Mouse (Mus musculus) Patski (cell line): ENCODE measurements around the gene Arg1. TPM values are rescaled to one million over a fixed set of nuclear protein-coding genes. Genes with fewer than 3 reads are reported as not detected.

Experiments used
- ATAC-seq: fragments of 100-300 bp; one replicate; pipeline ENCODE4 v1.8.0; 2021
- CTCF ChIA-PET: fragments of 350-600 bp; sonication (Branson Sonifier 250); formaldehyde crosslinking; loops from one replicate; lab custom pipeline; 2022; ENCODE audit warnings: inconsistent platforms; lab: Charles Lee
- POLR2A ChIA-PET: fragments of 350-600 bp; sonication (Branson Sonifier 250); formaldehyde crosslinking; loops from one replicate; lab custom pipeline; 2022; ENCODE audit warnings: antibody characterized with exemption, inconsistent platforms; lab: Charles Lee
- DNase-seq: peaks from one replicate; pipeline ENCODE4 v3.0.0-alpha.2; 2011; ENCODE audit warnings: low read depth, low spot score
- H3K27me3 ChIP-seq: fragments of 371-371 bp; one replicate; pipeline ENCODE4 v1.5.1; 2021
- CTCF ChIP-seq: fragments of 100-300 bp; IDR thresholded peaks from one replicate; pipeline ENCODE4 v1.5.1; 2021
- in situ Hi-C: fragments of 300-500 bp; cut with MboI; formaldehyde crosslinking; loops from 3 replicates; pipeline ENCODE4 v1.11.1; 2018; ENCODE audit warnings: low pct_unique_long_range_greater_than_20kb, mixed read lengths
- polyA plus RNA-seq: library from polyadenylated mRNA; unstranded; gene quantifications from one replicate; pipeline ENCODE4 v1.2.3, GENCODE M21; 2021

Gene Arg1
- polyA plus RNA-seq, 1 experiment from 2014 or later = 0.12 TPM

DNA sequence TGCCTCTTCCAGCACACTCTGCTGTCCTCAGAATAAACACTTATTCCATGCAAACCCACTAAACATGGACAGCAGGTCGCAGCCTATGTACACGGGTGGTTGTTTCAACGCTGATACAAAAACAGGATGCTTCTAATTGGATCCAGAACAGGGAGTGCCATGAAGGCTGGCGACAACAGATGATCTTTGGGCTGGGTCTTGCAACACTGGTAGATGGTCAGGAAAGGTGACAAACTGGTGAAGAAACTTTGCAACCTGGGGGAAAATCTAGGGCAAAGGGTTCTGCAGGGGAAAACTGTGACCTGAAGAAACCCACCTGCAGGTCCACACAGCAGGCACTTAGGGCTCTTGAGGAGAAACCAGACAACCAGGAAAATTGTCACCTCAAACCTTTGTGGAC lies 4.3 kb downstream of the Arg1 start:
- ChIA-PET CTCF (interaction anchor here (0.7 kb wide), 1 partner anchor 1162 kb away, joined by 3 read pairs; no protein-coding TSS in a partner anchor), POLR2A (no interaction called here)
- H3K27me3 ChIP-seq = no peaks in the 10 kb centered on the region
- DNase-seq (no peak), ATAC-seq (no peak)
- TF ChIP-seq CTCF = no peak
- in situ Hi-C loops = no loop called here

DNA sequence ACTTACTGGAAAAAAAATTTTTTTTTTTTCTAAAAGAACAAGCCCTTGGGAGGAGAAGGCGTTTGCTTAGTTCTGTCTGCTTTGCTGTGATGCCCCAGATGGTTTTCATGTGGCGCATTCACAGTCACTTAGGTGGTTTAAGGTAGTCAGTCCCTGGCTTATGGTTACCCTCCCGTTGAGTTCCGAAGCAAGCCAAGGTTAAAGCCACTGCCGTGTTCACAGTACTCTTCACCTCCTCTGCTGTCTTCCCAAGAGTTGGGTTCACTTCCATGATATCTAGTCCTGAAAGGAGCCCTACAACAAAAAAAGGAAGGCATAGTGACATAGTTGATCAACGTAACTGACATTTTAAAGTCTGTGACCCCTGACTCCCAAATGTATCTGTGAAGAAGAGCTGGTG lies 11.8 kb downstream of the Arg1 start:
- ChIA-PET CTCF (interaction anchor here (1.0 kb wide), 1 partner anchor 331 kb away, joined by 3 read pairs; no protein-coding TSS in a partner anchor), POLR2A (no interaction called here)
- no peaks in the 10 kb centered on the region for H3K27me3 ChIP-seq
- ATAC-seq (no peak), DNase-seq (no peak)
- in situ Hi-C loops = no loop called here
- TF ChIP-seq CTCF = no peak

DNA sequence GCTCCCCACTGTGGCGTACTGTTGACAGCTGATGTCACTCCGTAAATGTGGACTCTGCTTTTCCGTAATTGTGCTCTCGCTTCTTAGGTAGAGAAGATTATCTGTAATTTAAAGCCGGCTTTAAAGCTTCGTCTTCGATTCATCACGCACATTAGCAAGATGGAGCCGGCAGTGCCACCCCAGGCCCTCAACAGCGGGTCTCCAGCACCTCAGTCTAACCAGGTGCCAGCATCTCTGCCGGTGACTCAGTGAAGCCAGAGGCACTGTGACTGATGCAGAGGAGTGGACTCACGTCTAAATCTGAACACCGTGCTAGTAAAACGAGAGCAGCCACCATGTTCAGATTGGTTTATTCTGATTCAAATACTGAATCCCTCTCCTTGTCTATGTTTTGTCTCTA lies 14.7 kb downstream of the Arg1 start:
- ATAC-seq (no peak), DNase-seq (no peak)
- no peak for TF ChIP-seq CTCF
- H3K27me3 ChIP-seq = no peaks in the 10 kb centered on the region
- CTCF ChIA-PET = no interaction called here
- POLR2A ChIA-PET = no interaction called here
- in situ Hi-C loops = no loop called here

DNA sequence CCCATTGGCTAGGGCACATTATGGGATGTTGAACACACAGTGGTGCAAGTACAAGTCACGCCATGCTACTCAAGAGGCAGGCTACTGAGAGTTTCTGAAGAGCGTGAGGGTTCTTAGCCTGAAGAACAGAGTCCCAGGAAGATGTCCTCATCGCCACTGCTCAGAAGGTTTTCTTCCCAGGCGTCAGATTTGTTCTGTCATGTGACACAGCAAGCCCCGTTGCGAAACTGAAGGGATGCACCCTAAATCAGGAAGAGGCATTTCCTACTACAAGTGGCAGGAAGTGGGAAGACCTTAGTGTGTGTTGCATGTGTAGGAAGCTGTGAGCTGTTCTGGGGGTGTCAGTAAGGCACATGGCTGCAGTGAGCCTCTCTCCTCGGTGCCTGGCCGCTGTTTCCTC lies 16.1 kb downstream of the Arg1 start:
- DNase-seq = no peak
- ATAC-seq = no peak
- ChIA-PET CTCF (no interaction called here), POLR2A (interaction anchor here (0.6 kb wide), 1 partner anchor 48 kb away, joined by 3 read pairs; no protein-coding TSS in a partner anchor)
- no peak for TF ChIP-seq CTCF
- no peaks in the 10 kb centered on the region for H3K27me3 ChIP-seq
- in situ Hi-C loops = no loop called here

DNA sequence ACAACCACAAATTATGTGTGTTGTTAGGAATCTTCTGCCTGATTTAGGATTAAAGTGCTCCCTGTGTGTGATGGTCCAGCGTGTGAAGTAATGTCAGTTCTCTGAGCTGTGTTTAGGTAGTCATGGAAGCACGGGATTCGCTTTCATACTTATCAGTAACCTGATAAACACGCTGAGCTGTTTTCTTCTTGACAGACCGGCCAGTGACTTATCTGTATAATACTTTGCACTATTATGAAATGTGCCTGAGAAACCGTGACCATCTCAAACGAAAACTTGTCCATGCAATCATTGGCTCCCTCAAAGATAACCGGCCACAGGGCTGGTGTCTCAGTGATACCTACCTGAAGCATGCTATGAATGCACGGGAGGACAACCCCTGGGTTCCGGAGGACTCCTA lies 21.7 kb downstream of the Arg1 start:
- no peak for DNase-seq
- CTCF ChIA-PET = no interaction called here
- H3K27me3 ChIP-seq = no peaks in the 10 kb centered on the region
- no peak for TF ChIP-seq CTCF
- no peak for ATAC-seq
- in situ Hi-C loops = no loop called here
- POLR2A ChIA-PET = no interaction called here

DNA sequence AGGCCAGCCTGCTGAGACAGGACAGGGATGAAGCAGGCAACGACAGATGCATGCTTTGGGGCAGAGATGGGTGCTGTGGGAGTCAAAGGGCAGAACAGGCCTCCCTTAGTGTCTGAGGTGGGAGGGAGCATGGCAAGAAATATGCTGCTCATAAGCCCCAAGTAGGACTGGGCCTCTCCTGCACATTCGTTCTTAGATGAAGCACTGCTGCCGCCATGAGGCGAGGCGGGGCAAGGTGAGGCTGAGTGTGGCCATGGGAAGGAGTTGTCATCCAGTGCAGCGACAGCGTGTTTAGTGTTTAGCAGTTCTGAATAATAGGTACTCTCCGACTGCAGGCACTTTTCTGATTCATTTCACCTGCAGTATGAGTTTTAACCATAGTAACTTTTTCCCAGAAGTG lies 31.4 kb downstream of the Arg1 start:
- no peak for ATAC-seq
- POLR2A ChIA-PET = no interaction called here
- TF ChIP-seq CTCF = no peak
- CTCF ChIA-PET = no interaction called here
- in situ Hi-C loops = no loop called here
- no peaks in the 10 kb centered on the region for H3K27me3 ChIP-seq
- no peak for DNase-seq

DNA sequence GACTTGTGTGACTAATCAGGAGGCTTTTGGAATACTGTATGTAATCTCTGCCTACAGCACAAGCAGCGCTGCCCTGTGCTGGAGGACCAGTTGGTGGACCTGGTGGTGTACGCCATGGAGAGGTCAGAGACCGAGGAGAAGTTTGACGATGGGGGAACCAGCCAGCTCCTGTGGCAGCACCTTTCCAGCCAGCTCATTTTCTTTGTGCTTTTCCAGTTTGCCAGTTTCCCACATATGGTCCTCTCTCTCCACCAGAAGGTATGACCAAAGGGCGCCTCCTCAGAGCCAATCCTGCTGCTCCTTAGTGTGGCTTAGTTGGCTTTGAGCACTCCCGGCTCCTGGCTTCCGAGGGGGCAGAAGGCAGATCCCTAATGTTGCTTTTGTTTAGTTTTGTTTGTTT lies 38.9 kb downstream of the Arg1 start:
- ChIA-PET POLR2A (no interaction called here), CTCF (interaction anchor here (1.0 kb wide), 1 partner anchor 17 kb away, joined by 3 read pairs; no protein-coding TSS in a partner anchor)
- no peak for TF ChIP-seq CTCF
- in situ Hi-C loops = no loop called here
- DNase-seq (no peak), ATAC-seq (no peak)
- H3K27me3 ChIP-seq = no peaks in the 10 kb centered on the region

DNA sequence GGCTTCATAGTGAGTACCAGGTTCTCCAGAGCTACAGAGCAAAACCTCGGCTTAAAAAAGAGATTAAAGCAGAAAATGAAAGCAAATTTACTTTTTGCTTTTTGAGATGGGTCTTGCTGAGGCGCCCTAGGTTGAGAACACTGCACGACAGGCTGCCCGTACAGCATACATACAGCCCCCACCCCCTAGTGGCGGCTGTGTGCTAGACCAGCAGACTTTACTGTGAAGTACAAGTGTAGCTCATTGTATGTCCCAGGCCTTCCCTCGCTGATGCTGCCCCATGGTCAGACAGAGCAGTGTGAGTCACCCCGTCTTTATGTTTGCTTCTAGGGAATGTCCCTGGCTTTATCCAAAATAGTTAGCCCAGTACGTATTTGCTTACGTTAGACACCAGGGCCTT lies 41.3 kb downstream of the Arg1 start:
- CTCF ChIA-PET = interaction anchor here (1.1 to 1.5 kb wide), 2 partner anchors 16 to 18 kb away, joined by 3 read pairs; partner anchors contain the start of gene Med23
- in situ Hi-C loops = no loop called here
- POLR2A ChIA-PET = no interaction called here
- no peak for ATAC-seq
- peak; percentile 40 for TF ChIP-seq CTCF
- no peak for DNase-seq
- H3K27me3 ChIP-seq = no peaks in the 10 kb centered on the region

DNA sequence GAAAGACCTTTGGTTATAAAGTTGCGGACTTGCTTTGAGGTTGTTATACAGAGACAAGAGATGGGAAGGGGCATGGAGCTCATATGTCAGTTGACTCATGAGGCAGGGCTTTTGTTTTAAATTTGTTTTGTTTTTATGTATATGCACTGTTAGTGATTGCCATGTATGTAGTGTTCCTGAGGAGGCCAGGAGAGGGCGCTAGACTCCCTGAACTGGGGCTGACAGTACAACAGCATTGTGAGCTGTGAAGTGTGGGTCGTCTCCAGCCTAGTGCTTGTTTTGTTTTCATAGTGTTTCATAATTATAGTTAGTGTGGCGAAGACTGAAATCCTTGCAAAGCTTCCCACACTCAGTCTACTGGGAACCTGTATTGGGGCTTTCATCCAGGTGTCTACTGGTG lies 53.7 kb downstream of the Arg1 start:
- POLR2A ChIA-PET = no interaction called here
- ATAC-seq (no peak), DNase-seq (no peak)
- peak; percentile 45 for TF ChIP-seq CTCF
- in situ Hi-C loops = no loop called here
- no peaks in the 10 kb centered on the region for H3K27me3 ChIP-seq
- CTCF ChIA-PET = interaction anchor here (1.2 kb wide), 3 partner anchors 11 to 81 kb away, joined by 3 to 6 read pairs (median 5); no protein-coding TSS in a partner anchor

DNA sequence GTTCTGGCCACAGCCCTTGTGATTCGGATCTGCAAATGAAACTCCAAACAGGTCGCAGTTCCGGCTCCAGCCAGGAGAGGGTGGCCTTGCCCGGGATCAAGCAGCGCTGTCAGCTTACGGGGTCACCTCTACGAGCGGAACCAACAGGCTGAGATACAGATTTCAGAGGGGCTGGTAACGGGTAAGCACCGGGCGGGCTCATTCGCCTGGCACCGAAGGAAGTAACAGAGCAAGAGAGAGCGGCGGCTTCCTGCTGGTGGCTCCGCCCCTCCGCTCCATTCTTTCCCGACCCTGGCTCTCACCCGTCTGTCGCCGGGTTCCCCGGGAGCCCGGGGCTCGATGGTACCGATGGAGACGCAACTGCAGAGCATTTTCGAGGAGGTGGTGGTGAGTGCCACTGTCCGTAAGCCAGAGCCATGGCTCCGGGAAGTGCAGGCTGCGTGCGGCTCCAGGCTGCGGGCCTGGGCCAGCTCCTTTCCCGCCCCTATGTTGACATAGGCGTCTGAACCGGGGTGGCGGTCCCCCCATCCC lies 57.5 kb downstream of the Arg1 start, which contains the start of gene Med23:
Med23 (plus strand) TSS at position 227 of the 531 bp plus-strand sequence.
- no peaks in the 10 kb centered on the region for H3K27me3 ChIP-seq
- POLR2A ChIA-PET = no interaction called here
- TF ChIP-seq CTCF = peak; percentile 94
- in situ Hi-C loops = no loop called here
- CTCF ChIA-PET = interaction anchor here (0.7 to 1.3 kb wide), 5 partner anchors 17 to 80 kb away, joined by 3 to 4 read pairs (median 3); no protein-coding TSS in a partner anchor
- ATAC-seq = peak; percentile 98
- peak; percentile 85 for DNase-seq

Other genes starting within 250 kb of the Arg1 start
- gene Enpp1, start 215.3 kb downstream of the Arg1 start, polyA plus RNA-seq = 4.0 TPM
- gene Enpp3, start 84.7 kb downstream of the Arg1 start, polyA plus RNA-seq = 0.37 TPM
- gene Med23, start 57.5 kb downstream of the Arg1 start, polyA plus RNA-seq = 25.6 TPM